ENCODE assay signal across 10 mouse cellular contexts in genomic region chr17:6685288-6685818, GRCm38 (mm10). TPM values are rescaled to one million over a fixed set of nuclear protein-coding genes. Genes with fewer than 3 reads are reported as not detected.
DNase-seq lines count a peak whose midpoint lies in the region; ATAC-seq and TF ChIP-seq lines count a peak whose summit lies in the region.
"Not testable (repeated sequence)": the region's sequence is repeated elsewhere in the genome, so short reads cannot be mapped to it uniquely, and the experiment has no call there.
"Had no signal": no experiment of that assay in that cellular context is flagged by ENCODE, and none has a peak within 500 bp of the region (broad histone marks: within the 10 kb centered on the region; RNA-seq: fewer than 3 reads in every experiment).

No protein-coding gene starts in this region.

- H3K4me3 ChIP-seq in embryonic facial prominence, embryonic 11.5 days (ENCODE audit: low read depth, low read length); heart, embryonic 16.5 days (ENCODE audit: low read length); intestine, embryonic 16.5 days (ENCODE audit: low read length); liver, postnatal 0 days (ENCODE audit: low read depth, low read length); midbrain, embryonic 11.5 days (ENCODE audit: low read depth, low read length); neural tube, embryonic 15.5 days (replicated peaks): not testable (repeated sequence)

- H3K36me3 ChIP-seq in embryonic facial prominence, embryonic 11.5 days (replicated peaks; ENCODE audit: control insufficient read depth, insufficient read depth, low read depth, low read length); heart, embryonic 16.5 days (ENCODE audit: control insufficient read depth, insufficient read depth); intestine, embryonic 16.5 days (ENCODE audit: control insufficient read depth, insufficient read depth, low read length); liver, postnatal 0 days (replicated peaks; ENCODE audit: insufficient read depth, low read length); midbrain, embryonic 11.5 days (ENCODE audit: control insufficient read depth, insufficient read depth, low read length); neural tube, embryonic 15.5 days: not testable (repeated sequence)

- H3K9me3 ChIP-seq in embryonic facial prominence, embryonic 11.5 days (replicated peaks; ENCODE audit: control insufficient read depth, low read length); heart, embryonic 16.5 days (replicated peaks; ENCODE audit: control insufficient read depth, low read length); intestine, embryonic 16.5 days (ENCODE audit: control insufficient read depth, low read length); liver, postnatal 0 days (ENCODE audit: low read length); midbrain, embryonic 11.5 days (ENCODE audit: control insufficient read depth, low read length); neural tube, embryonic 15.5 days (replicated peaks): not testable (repeated sequence)

- not testable (repeated sequence) for DNase-seq in embryonic facial prominence, embryonic 11.5 days (ENCODE audit: low spot score); liver, postnatal 0 days; midbrain, embryonic 11.5 days (ENCODE audit: low spot score, missing footprints)

- not testable (repeated sequence) for H3K4me1 ChIP-seq in embryonic facial prominence, embryonic 11.5 days (ENCODE audit: control insufficient read depth, insufficient read depth, low read length); heart, embryonic 16.5 days (ENCODE audit: control insufficient read depth, insufficient read depth, low read length); intestine, embryonic 16.5 days (ENCODE audit: control insufficient read depth, insufficient read depth, low read length); liver, postnatal 0 days (ENCODE audit: insufficient read depth); midbrain, embryonic 11.5 days (ENCODE audit: control insufficient read depth, insufficient read depth, low read length); neural tube, embryonic 15.5 days

- not testable (repeated sequence) for TF ChIP-seq EP300 in liver, postnatal 0 days (IDR thresholded peaks at IDR 0.05; ENCODE audit: low read depth)

- H3K4me2 ChIP-seq in embryonic facial prominence, embryonic 11.5 days (ENCODE audit: low read depth, low read length); heart, embryonic 16.5 days (ENCODE audit: low read depth, low read length); intestine, embryonic 16.5 days (ENCODE audit: low read depth, low read length); liver, postnatal 0 days (ENCODE audit: low read depth, low read length); midbrain, embryonic 11.5 days; neural tube, embryonic 15.5 days: not testable (repeated sequence)

- not testable (repeated sequence) for H3K27me3 ChIP-seq in embryonic facial prominence, embryonic 11.5 days (ENCODE audit: control insufficient read depth, insufficient read depth, low read length); heart, embryonic 16.5 days (ENCODE audit: control insufficient read depth, insufficient read depth, low read length); intestine, embryonic 16.5 days (replicated peaks; ENCODE audit: control insufficient read depth, insufficient read depth, low read length); liver, postnatal 0 days (ENCODE audit: insufficient read depth, low read length); midbrain, embryonic 11.5 days (ENCODE audit: control insufficient read depth, insufficient read depth, low read length); neural tube, embryonic 15.5 days (replicated peaks)

- not testable (repeated sequence) for H3K27ac ChIP-seq in embryonic facial prominence, embryonic 11.5 days (replicated peaks; ENCODE audit: low read depth, low read length); heart, embryonic 16.5 days (ENCODE audit: low read length); intestine, embryonic 16.5 days (ENCODE audit: low read length); liver, postnatal 0 days (ENCODE audit: low read depth); midbrain, embryonic 11.5 days (ENCODE audit: low read depth, low read length); neural tube, embryonic 15.5 days (replicated peaks)

- TF ChIP-seq CTCF in liver, postnatal 0 days (IDR thresholded peaks at IDR 0.05; ENCODE audit: low read depth) = not testable (repeated sequence)

- 27% methylated on average over 3 of the region's 8 CpGs for WGBS in embryonic facial prominence, embryonic 11.5 days
- 38% methylated on average over 2 of the region's 8 CpGs for WGBS in heart, embryonic 16.5 days
- 63% methylated on average over 3 of the region's 8 CpGs for WGBS in intestine, embryonic 16.5 days
- 58% methylated on average over 3 of the region's 8 CpGs for WGBS in liver, postnatal 0 days (ENCODE audit: insufficient replicate concordance)
- WGBS in midbrain, embryonic 11.5 days = 39% methylated on average over 2 of the region's 8 CpGs
- 55% methylated on average over 5 of the region's 8 CpGs for whole genome bisulfite sequencing in neural tube, embryonic 15.5 days

- peak; percentile 25; the same call in 1 of the 2 replicates for ATAC-seq in embryonic facial prominence, embryonic 11.5 days (replicated peaks; ENCODE audit: insufficient number of reproducible peaks, low FRiP score, low TSS enrichment, low read depth)
- ATAC-seq in granulocyte monocyte progenitor cell, adult 5-6 weeks (replicated peaks; ENCODE audit: poor library complexity, severe bottlenecking) = peak; percentile 75
- ATAC-seq in heart, embryonic 16.5 days (replicated peaks; ENCODE audit: extremely low read depth, insufficient read depth, low FRiP score) = peak; percentile 29
- peak; percentile 53; the same call in 1 of the 2 replicates for ATAC-seq in intestine, embryonic 16.5 days
- ATAC-seq in liver, postnatal 0 days = peak; percentile 27; the same call in 1 of the 2 replicates
- peak; percentile 73 for ATAC-seq in midbrain, embryonic 11.5 days (ENCODE audit: low FRiP score)
- peak; percentile 40 for ATAC-seq in neural tube, embryonic 15.5 days (ENCODE audit: low FRiP score)

- H3K9ac ChIP-seq in embryonic facial prominence, embryonic 11.5 days (replicated peaks; ENCODE audit: low read length); heart, embryonic 16.5 days (ENCODE audit: low read length); intestine, embryonic 16.5 days (ENCODE audit: low read depth, low read length); liver, postnatal 0 days (replicated peaks); midbrain, embryonic 11.5 days (ENCODE audit: low read length); neural tube, embryonic 15.5 days (replicated peaks): not testable (repeated sequence)

RNA-seq across cellular contexts. Expression of gene Sytl3, which starts 26.5 kb away (rescaled TPM):
- polyA plus RNA-seq in embryonic facial prominence, embryonic 11.5 days (2014; fragmentation: Nextera tagmentation; extraction: Ambion mirVana) = 0.25 TPM in 1 of 2 replicates, not detected in the other
- total RNA-seq in granulocyte monocyte progenitor cell, adult 5-6 weeks (2014; fragmentation: Nextera tagmentation) = not detected in 2 replicates
- 0.21 and 0.60 TPM in 2 replicates for total RNA-seq in granulocyte monocyte progenitor cell, adult 5-6 weeks (2017)
- 2.6 and 5.2 TPM in 2 replicates for polyA plus RNA-seq in heart, embryonic 16.5 days (2015; fragmentation: Nextera tagmentation; extraction: Ambion mirVana)
- polyA plus RNA-seq in intestine, embryonic 16.5 days (2015; fragmentation: Nextera tagmentation; extraction: Ambion mirVana) = 3.9 and 4.5 TPM in 2 replicates
- 0.18 and 0.21 TPM in 2 replicates for polyA plus RNA-seq in liver, postnatal 0 days (2015; fragmentation: Nextera tagmentation; extraction: Ambion mirVana)
- not detected in 2 replicates for polyA plus RNA-seq in midbrain, embryonic 11.5 days (2014; fragmentation: Nextera tagmentation; extraction: Ambion mirVana)
- 1.2 and 7.0 TPM in 2 replicates for polyA plus RNA-seq in neural tube, embryonic 15.5 days (2015; fragmentation: Nextera tagmentation; extraction: Ambion mirVana)
- total RNA-seq: MEL had no signal
- polyA plus RNA-seq: liver, embryonic 12.5 days; neural tube, embryonic 11.5 days had no signal

RNA-seq across cellular contexts. Expression of gene Dynlt1f, which starts 29.7 kb away (rescaled TPM):
- polyA plus RNA-seq in embryonic facial prominence, embryonic 11.5 days (2014; fragmentation: Nextera tagmentation; extraction: Ambion mirVana) = 308 and 333 TPM in 2 replicates
- 117 and 170 TPM in 2 replicates for total RNA-seq in granulocyte monocyte progenitor cell, adult 5-6 weeks (2014; fragmentation: Nextera tagmentation)
- total RNA-seq in granulocyte monocyte progenitor cell, adult 5-6 weeks (2017) = 117 and 150 TPM in 2 replicates
- polyA plus RNA-seq in heart, embryonic 16.5 days (2015; fragmentation: Nextera tagmentation; extraction: Ambion mirVana) = 181 and 182 TPM in 2 replicates
- 239 and 250 TPM in 2 replicates for polyA plus RNA-seq in intestine, embryonic 16.5 days (2015; fragmentation: Nextera tagmentation; extraction: Ambion mirVana)
- polyA plus RNA-seq in liver, postnatal 0 days (2015; fragmentation: Nextera tagmentation; extraction: Ambion mirVana) = 52.8 and 54.5 TPM in 2 replicates
- 302 and 308 TPM in 2 replicates for polyA plus RNA-seq in midbrain, embryonic 11.5 days (2014; fragmentation: Nextera tagmentation; extraction: Ambion mirVana)
- 265 and 281 TPM in 2 replicates for polyA plus RNA-seq in neural tube, embryonic 15.5 days (2015; fragmentation: Nextera tagmentation; extraction: Ambion mirVana)

Comparison
In these comparisons a context has a peak if more than half of its experiments do, and no peak if none do; other contexts are left out.
1. ATAC-seq: peak in every context shown above with its lines; median percentile 75 in granulocyte monocyte progenitor cell, adult 5-6 weeks; 73 in midbrain, embryonic 11.5 days; 53 in intestine, embryonic 16.5 days; 40 in neural tube, embryonic 15.5 days; 29 in heart, embryonic 16.5 days; 27 in liver, postnatal 0 days; 25 in embryonic facial prominence, embryonic 11.5 days.